Mouse (Mus musculus): ENCODE measurements at regions not wholly inside any gene's neighbourhood (a gene's known extent, or its start where the extent isn't known, plus 50 kb on each side); places are given as distances from the start of the nearest gene placed in this dataset.

- peak; percentile 52 for ATAC-seq (ENCODE audit: poor library complexity, severe bottlenecking)
Observed at GRCm38 (mm10) chr2:9681691-9682152, 199.3 kb upstream of the 4930412O13Rik start.

DNA sequence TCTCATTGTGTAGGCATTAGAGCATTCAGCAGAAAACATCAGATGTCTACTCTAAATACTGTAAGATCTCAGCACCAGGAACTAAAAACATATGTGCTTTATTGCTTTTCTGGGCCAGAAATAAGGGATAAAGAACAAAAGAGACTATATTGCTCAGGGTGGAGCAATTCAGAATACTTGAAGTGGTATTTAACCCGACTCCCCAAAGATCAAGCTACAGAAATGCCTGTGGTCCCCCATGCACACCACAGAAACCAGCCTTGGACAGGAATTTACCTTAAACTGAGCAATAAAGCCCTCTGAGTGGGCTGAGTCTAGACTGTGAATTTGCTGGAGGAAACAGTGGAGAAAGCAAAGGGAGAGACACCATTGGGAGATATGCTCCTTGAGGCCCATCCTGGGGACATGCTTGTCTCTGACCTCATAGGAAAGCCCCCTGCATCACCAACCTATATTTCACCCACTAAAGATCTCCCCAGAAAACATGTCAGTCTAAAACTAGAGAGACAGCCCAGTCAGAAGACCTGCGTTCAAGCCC is 197.3 kb upstream of the 4930412O13Rik start:
- ATAC-seq (ENCODE audit: poor library complexity, severe bottlenecking), result no peak

- no peak for ATAC-seq (ENCODE audit: poor library complexity, severe bottlenecking)
Observed at GRCm38 (mm10) chr2:9688176-9688575, 192.9 kb upstream of the 4930412O13Rik start.

DNA sequence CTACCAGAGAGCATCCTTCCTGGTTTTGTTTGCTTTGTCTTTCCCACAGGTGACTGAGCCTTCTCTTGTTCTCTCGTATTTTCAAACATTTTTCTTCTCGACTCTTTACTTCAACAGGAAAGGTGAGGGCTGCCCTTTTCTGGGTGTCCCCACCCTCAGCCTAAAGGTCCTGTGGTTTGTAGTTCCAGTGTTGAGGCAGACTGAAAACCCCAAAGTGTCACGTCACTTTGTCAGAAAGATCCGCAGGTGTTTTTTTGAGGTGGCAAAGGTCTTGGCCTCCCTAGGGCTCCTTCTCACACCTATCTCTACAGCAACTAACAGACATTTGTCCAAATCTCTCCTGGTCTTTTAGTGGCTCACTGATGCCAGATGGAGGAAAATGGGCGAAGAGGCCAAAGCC is 191.5 kb upstream of the 4930412O13Rik start:
- ATAC-seq (ENCODE audit: poor library complexity, severe bottlenecking), result no peak

GRCm38 (mm10) chr2:9691506-9691905 is 189.5 kb upstream of the 4930412O13Rik start:
- no peak for ATAC-seq (ENCODE audit: poor library complexity, severe bottlenecking)

DNA sequence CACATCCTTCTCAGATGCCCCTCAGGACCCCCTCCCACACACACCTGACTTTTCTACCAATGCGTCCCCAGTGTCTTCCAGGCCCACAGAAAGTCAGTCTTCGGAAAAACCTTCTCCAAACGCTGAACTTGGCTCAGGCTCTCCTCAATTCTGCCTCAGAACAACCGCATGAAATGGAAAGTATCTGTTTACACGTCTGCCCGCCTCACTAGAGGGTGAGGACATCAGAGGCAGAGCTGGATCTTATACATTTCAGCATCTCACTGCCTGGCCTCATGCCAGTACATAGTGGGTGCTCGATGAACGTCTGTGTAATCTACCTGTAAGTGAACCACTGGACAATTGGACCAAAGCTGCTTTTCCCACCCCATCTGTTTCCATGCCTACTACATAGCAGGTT is 189.1 kb upstream of the 4930412O13Rik start:
- no peak for ATAC-seq (ENCODE audit: poor library complexity, severe bottlenecking)

GRCm38 (mm10) chr2:9693351-9693750 is 187.7 kb upstream of the 4930412O13Rik start:
- no peak for ATAC-seq (ENCODE audit: poor library complexity, severe bottlenecking)

DNA sequence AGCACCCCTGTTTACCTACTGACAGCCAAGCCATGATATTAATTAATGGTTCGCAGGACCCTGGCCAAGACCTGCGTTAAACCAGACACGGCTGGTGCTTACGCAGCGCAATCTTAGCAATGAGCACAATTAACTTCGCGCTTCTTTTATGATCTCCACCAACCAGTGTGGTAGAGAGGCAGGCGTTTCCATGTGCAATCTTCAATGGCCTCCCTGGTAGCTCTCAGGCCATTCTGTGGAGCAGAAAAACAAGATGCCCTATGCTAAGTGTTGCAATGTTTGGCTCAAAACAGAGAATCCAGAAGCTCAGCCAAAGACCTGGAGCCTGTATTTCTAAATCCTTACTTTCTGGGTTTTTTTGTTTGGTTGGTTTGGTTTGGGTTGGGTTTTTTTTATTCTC is 186.9 kb upstream of the 4930412O13Rik start:
- no peak for ATAC-seq (ENCODE audit: poor library complexity, severe bottlenecking)

- no peak for ATAC-seq (ENCODE audit: poor library complexity, severe bottlenecking)
Observed at GRCm38 (mm10) chr2:9697591-9698345, 183.3 kb upstream of the 4930412O13Rik start.

DNA sequence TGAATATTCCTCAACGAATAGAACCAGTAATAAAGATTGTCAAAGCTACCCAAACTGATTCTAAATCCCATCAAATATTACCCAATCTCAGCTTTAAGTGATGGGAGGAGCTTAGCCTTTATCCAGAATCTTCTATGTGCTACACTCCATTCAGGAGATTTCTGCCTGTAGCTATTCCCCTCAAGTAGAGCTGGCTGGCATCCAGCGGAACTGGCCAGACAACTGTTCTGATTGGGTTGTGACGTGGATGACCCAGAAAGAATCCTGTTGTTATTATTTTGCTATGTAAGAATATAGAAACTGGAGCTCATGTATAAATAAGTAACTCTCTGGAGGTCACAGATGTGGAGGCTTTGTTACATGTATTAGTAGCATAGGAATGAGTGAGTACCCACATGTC is 176.8 kb upstream of the 4930412O13Rik start:
- ATAC-seq (ENCODE audit: poor library complexity, severe bottlenecking), result no peak

DNA sequence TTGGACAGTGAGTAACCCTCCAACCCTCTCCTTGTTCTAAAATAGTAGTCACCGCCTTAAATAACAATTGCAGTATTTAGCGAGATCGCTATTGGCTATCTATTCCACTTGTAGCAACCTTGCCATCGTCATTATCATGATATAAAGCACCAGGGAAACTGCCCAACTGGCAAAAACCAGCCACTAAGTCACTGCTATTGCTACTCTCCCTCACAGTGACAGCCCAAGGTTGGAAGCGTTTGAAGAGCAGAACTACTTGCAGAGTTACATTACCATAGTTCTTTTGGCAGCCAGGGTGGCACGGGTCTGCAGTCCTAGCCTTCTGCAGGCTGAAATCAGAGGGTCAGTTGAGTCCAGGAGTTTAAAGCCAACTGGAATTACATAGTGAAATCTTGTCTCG is 171.6 kb upstream of the 4930412O13Rik start:
- no peak for ATAC-seq (ENCODE audit: poor library complexity, severe bottlenecking)

DNA sequence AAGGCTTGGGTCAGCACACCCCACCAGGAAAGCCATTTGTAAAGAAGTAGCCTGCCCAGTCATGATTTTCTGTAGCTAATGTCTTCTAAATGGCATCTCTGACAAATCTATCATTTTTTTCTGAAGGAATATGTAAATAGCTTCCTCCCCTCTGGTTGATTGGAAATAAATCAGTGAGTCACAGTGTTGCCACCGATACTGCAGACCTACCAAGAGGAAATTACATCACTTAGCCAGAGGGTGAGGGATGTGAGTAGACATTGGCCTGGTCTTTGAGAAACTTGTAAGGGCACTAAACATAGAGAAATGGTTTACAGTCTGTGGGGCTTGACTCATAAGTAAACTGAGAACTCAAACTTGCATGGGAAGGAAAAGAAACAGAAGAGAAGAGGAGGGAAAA is 163.1 kb upstream of the 4930412O13Rik start:
- no peak for ATAC-seq (ENCODE audit: poor library complexity, severe bottlenecking)

DNA sequence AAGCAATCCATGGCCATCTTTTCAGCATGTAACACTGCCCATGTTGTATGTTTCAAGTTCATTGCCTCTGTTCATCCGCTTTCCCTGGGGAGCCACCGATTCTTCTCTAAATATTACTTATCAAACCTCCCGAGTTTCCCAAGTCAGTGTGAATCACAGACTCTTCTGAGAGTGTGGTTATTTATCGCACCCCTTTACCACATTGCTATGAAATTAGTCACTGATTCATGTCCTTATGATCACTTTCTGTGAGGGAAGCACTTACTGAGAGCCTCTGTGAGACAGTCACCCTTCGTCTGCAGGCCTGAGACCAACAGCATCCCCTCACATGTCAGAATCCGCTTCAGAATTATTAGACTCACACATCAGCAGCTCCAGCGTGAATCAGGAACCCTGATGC is 147.8 kb upstream of the 4930412O13Rik start:
- no peak for ATAC-seq (ENCODE audit: poor library complexity, severe bottlenecking)

DNA sequence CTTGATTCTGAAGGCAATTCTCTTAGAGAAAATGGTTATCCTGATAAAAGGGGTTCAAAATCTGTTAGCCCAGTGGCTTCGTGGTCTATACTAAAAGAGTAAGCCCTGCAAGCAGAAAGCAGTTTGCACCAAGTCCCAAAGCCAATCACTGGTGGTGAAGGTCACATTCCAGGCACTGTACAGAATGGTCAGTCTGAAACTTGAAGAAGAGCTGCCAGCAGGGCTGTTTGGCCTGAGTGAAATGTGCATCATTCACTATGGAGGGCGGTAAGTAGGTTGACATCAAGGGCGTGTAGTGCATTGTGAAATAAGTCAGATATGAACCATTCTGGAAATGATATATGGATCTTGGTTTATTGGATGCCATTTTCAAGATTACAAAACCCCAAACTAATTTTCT is 136.9 kb upstream of the 4930412O13Rik start:
- ATAC-seq (ENCODE audit: poor library complexity, severe bottlenecking), result no peak

DNA sequence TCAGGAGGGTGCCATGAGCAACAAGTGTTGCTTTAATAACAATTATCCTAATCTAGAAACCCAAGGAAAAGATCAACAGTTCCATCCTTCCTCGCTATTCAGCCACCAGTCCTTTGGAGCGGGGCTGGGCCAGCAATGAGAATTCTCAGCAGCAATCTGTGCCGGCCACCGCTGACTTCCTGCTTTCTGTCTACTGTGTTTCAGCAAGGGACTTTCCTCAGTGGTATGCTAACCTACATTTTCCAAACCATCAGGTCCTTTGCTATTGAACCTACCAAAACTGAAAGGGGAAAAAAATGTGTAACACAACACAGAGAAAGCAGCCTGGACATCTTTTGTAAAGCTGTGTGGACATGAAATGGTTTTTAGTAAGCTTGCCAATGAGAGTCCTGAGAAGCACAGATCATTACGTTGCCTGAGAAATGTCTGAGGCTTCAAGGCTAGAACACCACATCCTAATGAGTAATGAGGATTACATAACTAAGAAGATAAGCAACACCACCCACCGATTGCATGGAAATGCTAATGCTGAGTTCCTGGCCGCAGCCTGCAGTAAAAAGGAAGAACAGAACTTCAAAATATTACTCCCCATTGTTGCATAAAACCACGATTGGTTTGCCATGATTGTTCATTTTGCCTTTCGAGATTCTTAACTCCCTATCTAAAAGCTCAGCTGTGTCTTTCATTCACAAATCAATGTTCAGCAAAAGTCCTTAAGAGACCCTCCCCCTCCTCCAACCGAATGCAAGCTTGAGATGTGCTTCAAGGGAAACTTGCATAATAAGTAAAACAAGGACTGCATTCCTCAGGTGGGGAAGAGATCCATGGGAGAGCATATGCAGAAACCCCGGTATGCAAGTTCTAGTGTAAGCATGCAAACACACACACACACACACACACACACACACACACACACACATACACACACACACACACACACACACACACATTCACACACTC is 130.9 kb upstream of the 4930412O13Rik start:
- peak; percentile 88 for ATAC-seq (ENCODE audit: poor library complexity, severe bottlenecking)

DNA sequence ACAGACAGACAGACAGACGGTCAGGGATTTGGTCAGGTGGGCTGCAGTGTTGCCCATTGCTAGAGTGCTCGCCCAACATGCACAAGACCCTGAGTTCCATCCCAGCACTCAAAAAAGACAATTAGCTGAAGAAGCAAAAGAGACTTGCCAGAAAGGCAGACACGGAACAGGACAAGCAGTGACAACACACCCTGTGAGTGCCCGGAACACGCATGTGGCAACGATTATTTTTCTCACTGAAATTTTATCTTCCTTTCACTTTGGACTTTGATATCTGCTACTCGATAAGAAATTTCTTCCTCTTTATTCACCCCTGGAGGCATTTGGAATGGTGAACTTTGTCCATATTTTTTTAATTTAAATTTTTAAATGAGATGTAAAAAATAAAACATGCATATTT is 127.4 kb upstream of the 4930412O13Rik start:
- no peak for ATAC-seq (ENCODE audit: poor library complexity, severe bottlenecking)

- no peak for ATAC-seq (ENCODE audit: poor library complexity, severe bottlenecking)
Observed at GRCm38 (mm10) chr2:9754153-9754552, 126.9 kb upstream of the 4930412O13Rik start.

DNA sequence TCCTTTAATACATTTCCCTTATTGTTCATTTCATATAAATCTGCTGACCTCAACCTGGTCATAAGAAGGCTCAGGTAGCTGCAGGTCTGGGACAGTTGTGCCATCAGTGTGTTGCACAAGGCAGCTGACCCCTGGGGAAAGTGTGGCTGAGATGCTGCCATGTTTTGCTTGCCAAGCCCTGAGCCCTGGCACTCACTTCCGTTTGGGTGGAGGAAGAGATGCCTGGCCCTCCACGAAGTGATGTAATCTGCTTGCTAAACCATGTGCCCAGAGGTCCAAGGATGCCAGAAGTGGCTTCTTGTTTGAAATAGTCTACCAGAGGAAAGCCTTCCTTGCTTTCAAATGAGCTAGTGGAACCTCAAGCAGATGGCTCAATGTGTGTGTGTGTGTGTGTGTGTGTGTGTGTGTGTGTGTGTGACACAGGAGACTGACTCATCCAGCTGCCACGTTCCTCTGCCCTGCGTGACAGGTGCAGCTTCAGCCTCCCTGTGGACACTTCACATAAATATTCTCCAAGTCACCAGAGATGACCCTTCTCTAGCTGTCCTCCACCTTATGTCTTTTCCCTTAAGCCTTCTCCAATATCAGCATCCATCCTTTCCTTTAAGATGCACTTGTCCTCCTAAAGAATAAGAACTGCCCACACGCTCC is 123.2 kb upstream of the 4930412O13Rik start:
- ATAC-seq (ENCODE audit: poor library complexity, severe bottlenecking), result peak; percentile 43

DNA sequence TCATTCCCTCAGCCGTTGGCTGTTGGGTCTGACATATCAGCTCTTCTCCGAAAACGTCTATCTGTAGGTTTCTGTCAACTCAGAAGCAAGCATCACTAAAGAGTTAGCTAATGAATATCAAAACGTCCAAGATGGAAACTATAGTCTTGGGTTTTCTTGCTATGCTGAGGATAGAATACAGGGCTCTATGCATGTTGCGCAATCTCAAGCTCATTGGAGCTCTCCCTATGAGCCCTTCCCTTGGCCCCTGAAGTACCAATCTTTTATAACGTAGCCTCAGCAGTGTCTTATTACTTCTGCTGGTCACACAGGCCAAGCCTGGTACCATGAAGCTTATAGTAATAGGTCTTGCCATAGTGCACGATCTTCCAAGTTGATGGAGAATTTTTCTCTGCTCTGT is 122.1 kb upstream of the 4930412O13Rik start:
- no peak for ATAC-seq (ENCODE audit: poor library complexity, severe bottlenecking)

GRCm38 (mm10) chr2:9759389-9760104 is 121.5 kb upstream of the 4930412O13Rik start:
- peak; percentile 68 for ATAC-seq (ENCODE audit: poor library complexity, severe bottlenecking)
